Comparison of ENCODE assay signal across 27 mouse cellular contexts in the genomic region with DNA sequence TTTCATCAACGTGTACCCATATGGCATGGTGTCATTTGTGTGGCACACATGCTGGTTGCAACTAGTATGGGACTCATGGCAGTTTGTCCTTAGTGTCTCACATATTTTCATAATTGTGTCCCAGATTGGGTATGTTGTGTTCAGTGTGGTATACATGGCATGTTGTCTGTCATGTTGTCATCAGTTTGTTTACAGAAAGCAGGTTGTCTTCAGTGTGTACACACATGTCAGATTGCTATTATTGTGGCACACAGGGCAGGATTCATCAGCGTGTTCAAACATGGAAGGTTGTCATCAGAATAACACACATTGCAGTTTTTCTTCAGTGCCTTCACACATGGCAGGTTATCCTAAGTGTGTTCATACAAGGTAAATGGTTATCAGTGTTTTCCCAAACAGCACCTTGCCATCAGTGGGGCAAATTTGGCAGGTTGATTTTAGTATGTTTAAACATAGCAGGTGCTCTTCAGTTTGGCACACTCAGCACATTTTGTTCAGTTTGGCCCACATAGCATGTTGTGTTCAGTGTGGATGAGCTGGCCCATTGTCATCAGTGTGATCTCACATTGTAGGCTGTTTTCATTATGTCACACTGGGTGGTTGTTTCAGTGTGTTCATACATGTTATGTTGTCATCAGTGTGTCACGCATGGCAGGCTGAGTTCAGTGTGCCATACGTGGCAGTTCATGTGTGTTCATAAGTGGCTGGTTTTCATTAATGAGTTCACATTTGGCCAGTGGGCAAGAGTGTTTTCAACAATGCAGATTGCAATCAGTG. TPM values are rescaled to one million over a fixed set of nuclear protein-coding genes. Genes with fewer than 3 reads are reported as not detected.
A peak's percentile ranks its signal among the peaks of the same experiment; 100 is the strongest.
DNase-seq lines count a peak whose midpoint lies in the region; ATAC-seq lines count a peak whose summit lies in the region.
"Had no signal": no experiment of that assay in that cellular context is flagged by ENCODE, and none has a peak within 500 bp of the region (broad histone marks: within the 10 kb centered on the region; RNA-seq: fewer than 3 reads in every experiment).

No protein-coding gene starts in this region.

- no peak overlapping the region for H3K4me2 ChIP-seq in midbrain, embryonic 14.5 days (ENCODE audit: low read length)
- H3K4me2 ChIP-seq in midbrain, embryonic 13.5 days (replicated peaks) = no peak overlapping the region
- no peak overlapping the region for H3K4me2 ChIP-seq in forebrain, embryonic 14.5 days (ENCODE audit: low read length)
- H3K4me2 ChIP-seq: embryonic facial prominence, embryonic 15.5 days; heart, embryonic 13.5 days had no signal

- peak; percentile 27; the same call in 1 of the 2 replicates for ATAC-seq in midbrain, embryonic 14.5 days (ENCODE audit: low FRiP score, low TSS enrichment)
- no peak for ATAC-seq in midbrain, embryonic 13.5 days
- peak; percentile 83 for ATAC-seq in forebrain, embryonic 14.5 days
- ATAC-seq in granulocyte monocyte progenitor cell, adult 5-6 weeks (replicated peaks; ENCODE audit: poor library complexity, severe bottlenecking) = no peak
- ATAC-seq: activated CD4-positive, CD25-positive, alpha-beta regulatory T cell, adult 4 months; hindbrain, postnatal 0 days; intestine, embryonic 16.5 days; Patski had no signal

- H3K9ac ChIP-seq in midbrain, embryonic 14.5 days (replicated peaks; ENCODE audit: low read length) = no peak overlapping the region
- no peak overlapping the region for H3K9ac ChIP-seq in midbrain, embryonic 13.5 days (replicated peaks)
- H3K9ac ChIP-seq in forebrain, embryonic 14.5 days (ENCODE audit: low read length) = no peak overlapping the region
- H3K9ac ChIP-seq: embryonic facial prominence, embryonic 15.5 days; heart, embryonic 13.5 days had no signal

- no peak overlapping the region for H3K27ac ChIP-seq in midbrain, embryonic 14.5 days (replicated peaks; ENCODE audit: low read depth, low read length)
- H3K27ac ChIP-seq in midbrain, embryonic 13.5 days = no peak overlapping the region
- H3K27ac ChIP-seq in forebrain, embryonic 14.5 days (ENCODE audit: low read depth, low read length) = no peak overlapping the region
- H3K27ac ChIP-seq: embryonic facial prominence, embryonic 15.5 days; gastrocnemius, adult 2 months; heart, embryonic 13.5 days; hindbrain, postnatal 0 days had no signal

- no peaks in the 10 kb centered on the region for H3K9me3 ChIP-seq in midbrain, embryonic 14.5 days (ENCODE audit: control insufficient read depth, low read length)
- H3K9me3 ChIP-seq in midbrain, embryonic 13.5 days = no peaks in the 10 kb centered on the region
- no peaks in the 10 kb centered on the region for H3K9me3 ChIP-seq in forebrain, embryonic 14.5 days (replicated peaks; ENCODE audit: control insufficient read depth, low read length)
- H3K9me3 ChIP-seq: embryonic facial prominence, embryonic 15.5 days had no signal

- no peaks in the 10 kb centered on the region for H3K36me3 ChIP-seq in midbrain, embryonic 14.5 days (ENCODE audit: control insufficient read depth, insufficient read depth, low read length)
- no peaks in the 10 kb centered on the region for H3K36me3 ChIP-seq in midbrain, embryonic 13.5 days
- H3K36me3 ChIP-seq in forebrain, embryonic 14.5 days (ENCODE audit: control insufficient read depth, insufficient read depth, low read length) = no peaks in the 10 kb centered on the region
- H3K36me3 ChIP-seq: embryonic facial prominence, embryonic 15.5 days; heart, embryonic 13.5 days had no signal

- no peaks in the 10 kb centered on the region for H3K27me3 ChIP-seq in midbrain, embryonic 14.5 days (ENCODE audit: control insufficient read depth, insufficient read depth, low read length)
- H3K27me3 ChIP-seq in midbrain, embryonic 13.5 days = no peaks in the 10 kb centered on the region
- H3K27me3 ChIP-seq in forebrain, embryonic 14.5 days (replicated peaks; ENCODE audit: control insufficient read depth, insufficient read depth, low read length) = no peaks in the 10 kb centered on the region
- H3K27me3 ChIP-seq: CH12.LX; embryonic facial prominence, embryonic 15.5 days; heart, embryonic 13.5 days; Patski had no signal

- H3K4me3 ChIP-seq in midbrain, embryonic 14.5 days (replicated peaks; ENCODE audit: low read depth, low read length) = no peak overlapping the region
- no peak overlapping the region for H3K4me3 ChIP-seq in midbrain, embryonic 13.5 days (replicated peaks)
- no peak overlapping the region for H3K4me3 ChIP-seq in forebrain, embryonic 14.5 days (ENCODE audit: low read depth, low read length)
- H3K4me3 ChIP-seq: embryonic facial prominence, embryonic 15.5 days; erythroblast, embryonic 14.5 days; gastrocnemius, adult 2 months; heart, embryonic 13.5 days had no signal

- 90% methylated on average over 4 of the region's 4 CpGs for WGBS in midbrain, embryonic 14.5 days
- 85% methylated on average over 4 of the region's 4 CpGs for WGBS in midbrain, embryonic 13.5 days
- WGBS in forebrain, embryonic 14.5 days = 82% methylated on average over 4 of the region's 4 CpGs

- DNase-seq in heart, adult 11 months = peak; percentile 61
- no peak for DNase-seq in heart, adult 8-10 months (ENCODE audit: low spot score)
- no peak for DNase-seq in midbrain, embryonic 14.5 days
- peak; percentile 12 for DNase-seq in forebrain, embryonic 14.5 days (ENCODE audit: low spot score)
- no peak for DNase-seq in embryo, embryonic 10.5 days (ENCODE audit: low spot score)
- DNase-seq: adrenal gland, postnatal 14 days; cerebellum, adult 2 months; cerebellum, postnatal 10 days; embryo, embryonic 11 days; gastrocnemius, adult 2 months; heart, postnatal 36 days; kidney, adult 8-10 months had no signal

- H3K4me1 ChIP-seq in midbrain, embryonic 14.5 days (ENCODE audit: control insufficient read depth, insufficient read depth, low read length) = no peaks in the 10 kb centered on the region
- no peaks in the 10 kb centered on the region for H3K4me1 ChIP-seq in midbrain, embryonic 13.5 days (replicated peaks)
- no peaks in the 10 kb centered on the region for H3K4me1 ChIP-seq in forebrain, embryonic 14.5 days (ENCODE audit: control insufficient read depth, insufficient read depth, low read length)
- H3K4me1 ChIP-seq: embryonic facial prominence, embryonic 15.5 days; heart, embryonic 13.5 days had no signal

RNA-seq across cellular contexts. Expression of a gene that starts 53.9 kb away (rescaled TPM):
- total RNA-seq in heart, adult 8-10 months (2022) = not detected
- polyA plus RNA-seq in midbrain, embryonic 14.5 days (2014; fragmentation: Nextera tagmentation; extraction: Ambion mirVana) = not detected in 2 replicates
- not detected in 2 replicates for polyA plus RNA-seq in midbrain, embryonic 13.5 days (2015; fragmentation: Nextera tagmentation; extraction: Ambion mirVana)
- polyA plus RNA-seq in forebrain, embryonic 14.5 days (2014; fragmentation: Nextera tagmentation; extraction: Ambion mirVana) = not detected in 2 replicates
- total RNA-seq in granulocyte monocyte progenitor cell, adult 5-6 weeks (2014; fragmentation: Nextera tagmentation) = not detected in 2 replicates
- not detected in 2 replicates for total RNA-seq in granulocyte monocyte progenitor cell, adult 5-6 weeks (2017)
- total RNA-seq: adrenal gland, adult 18-20 months; adrenal gland, postnatal 14 days; CH12.LX; gastrocnemius, adult 2 months; gastrocnemius, postnatal 4 days; heart, postnatal 36 days; hindbrain, postnatal 0 days had no signal
- polyA plus RNA-seq: activated CD4-positive, CD25-positive, alpha-beta regulatory T cell, adult 4 months; cerebellum, adult 2 months; embryonic facial prominence, embryonic 11.5 days; embryonic facial prominence, embryonic 15.5 days; erythroblast, embryonic 14.5 days; heart, embryonic 13.5 days; heart, postnatal 0 days; hindbrain, embryonic 11.5 days; hindbrain, postnatal 0 days; intestine, embryonic 16.5 days; Patski had no signal

Comparison
In these comparisons a context has a peak if more than half of its experiments do, and no peak if none do; other contexts are left out.
1. DNase-seq: peak in heart, adult 11 months (single experiment) and forebrain, embryonic 14.5 days (single experiment); none in heart, adult 8-10 months (single experiment), midbrain, embryonic 14.5 days (single experiment) and embryo, embryonic 10.5 days (single experiment).
2. ATAC-seq: peak in midbrain, embryonic 14.5 days (single experiment) and forebrain, embryonic 14.5 days (single experiment); none in midbrain, embryonic 13.5 days (single experiment) and granulocyte monocyte progenitor cell, adult 5-6 weeks (single experiment).